Mouse (Mus musculus): ENCODE measurements around the gene Epb41. TPM values are rescaled to one million over a fixed set of nuclear protein-coding genes. Genes with fewer than 3 reads are reported as not detected.

Gene Epb41
- 22.7 and 23.9 TPM in 2 replicates for polyA plus RNA-seq (2012; rRNA removed)

- DNase-seq (ENCODE audit: low read depth) = peak; percentile 84
Observed at GRCm38 (mm10) chr4:132074933-132075769, at the start of gene Epb41. Gene Epb41, minus strand, starts transcription at chr4:132075321.

GRCm38 (mm10) chr4:132123166-132123565 is 48.0 kb upstream of the Epb41 start:
- DNase-seq (ENCODE audit: low read depth) = no peak

- no peak for DNase-seq (ENCODE audit: low read depth)
Observed at GRCm38 (mm10) chr4:132121674-132122073, 46.6 kb upstream of the Epb41 start.

- no peak for DNase-seq (ENCODE audit: low read depth)
Observed at GRCm38 (mm10) chr4:132119566-132119965, 44.4 kb upstream of the Epb41 start.

- no peak for DNase-seq (ENCODE audit: low read depth)
Observed at GRCm38 (mm10) chr4:132116315-132116714, 41.2 kb upstream of the Epb41 start.

- no peak for DNase-seq (ENCODE audit: low read depth)
Observed at GRCm38 (mm10) chr4:132113411-132114095, 38.4 kb upstream of the Epb41 start.

GRCm38 (mm10) chr4:132111227-132111626 is 36.1 kb upstream of the Epb41 start:
- no peak for DNase-seq (ENCODE audit: low read depth)

- no peak for DNase-seq (ENCODE audit: low read depth)
Observed at GRCm38 (mm10) chr4:132108221-132108620, 33.1 kb upstream of the Epb41 start.

GRCm38 (mm10) chr4:132101152-132101551 is 26.0 kb upstream of the Epb41 start:
- no peak for DNase-seq (ENCODE audit: low read depth)

- DNase-seq (ENCODE audit: low read depth) = no peak
Observed at GRCm38 (mm10) chr4:132099548-132099947, 24.4 kb upstream of the Epb41 start.

- no peak for DNase-seq (ENCODE audit: low read depth)
Observed at GRCm38 (mm10) chr4:132095043-132095442, 19.9 kb upstream of the Epb41 start.

GRCm38 (mm10) chr4:132093928-132094327 is 18.8 kb upstream of the Epb41 start:
- DNase-seq (ENCODE audit: low read depth) = no peak

GRCm38 (mm10) chr4:132093136-132093535 is 18.0 kb upstream of the Epb41 start:
- DNase-seq (ENCODE audit: low read depth) = no peak

- no peak for DNase-seq (ENCODE audit: low read depth)
Observed at GRCm38 (mm10) chr4:132088921-132089320, 13.8 kb upstream of the Epb41 start.

GRCm38 (mm10) chr4:132085114-132085513 is 10.0 kb upstream of the Epb41 start:
- no peak for DNase-seq (ENCODE audit: low read depth)

GRCm38 (mm10) chr4:132080492-132080983 is 5.4 kb upstream of the Epb41 start:
- peak; percentile 84 for DNase-seq (ENCODE audit: low read depth)

- DNase-seq (ENCODE audit: low read depth) = no peak
Observed at GRCm38 (mm10) chr4:132079555-132080275, 4.6 kb upstream of the Epb41 start.

- no peak for DNase-seq (ENCODE audit: low read depth)
Observed at GRCm38 (mm10) chr4:132078296-132078714, 3.2 kb upstream of the Epb41 start.

- DNase-seq (ENCODE audit: low read depth) = no peak
Observed at GRCm38 (mm10) chr4:132077445-132077844, 2.3 kb upstream of the Epb41 start.

GRCm38 (mm10) chr4:132076480-132077405 is 1.6 kb upstream of the Epb41 start:
- DNase-seq (ENCODE audit: low read depth) = no peak

GRCm38 (mm10) chr4:132075796-132076195 is 675 bp upstream of the Epb41 start:
- no peak for DNase-seq (ENCODE audit: low read depth)
